Mouse (Mus musculus) testis, adult 2 months (tissue): ENCODE data around the gene Stambp.

Experiments used
- CTCF ChIP-seq: fragments of 200-500 bp; IDR thresholded peaks from 2 replicates; pipeline ENCODE4 v1.5.1; 2012; ENCODE audit warnings: low read depth, mild to moderate bottlenecking, inconsistent platforms, low read length, moderate library complexity; ENCODE audit not compliant: control insufficient read depth, insufficient read depth, insufficient replicate concordance
- POLR2A ChIP-seq: fragments of 200-500 bp; IDR thresholded peaks from 2 replicates; pipeline ENCODE4 v1.6.1; 2012; ENCODE audit warnings: low read depth, mild to moderate bottlenecking, inconsistent platforms, low read length, moderate library complexity; ENCODE audit not compliant: control insufficient read depth

- TF ChIP-seq CTCF, result no peak
- no peak for TF ChIP-seq POLR2A
Measured at GRCm38 (mm10) chr6:83599060-83599550, 26.6 kb upstream of the Stambp start.
